Mouse (Mus musculus) heart, embryonic 15.5 days (tissue): ENCODE data around the gene Col6a3. TPM values are rescaled to one million over a fixed set of nuclear protein-coding genes. Genes with fewer than 3 reads are reported as not detected.
A peak's percentile ranks its signal among the peaks of the same experiment; 100 is the strongest.

Source experiments
- ATAC-seq: fragments of 200-750 bp; cut with Nextera tagmentation; replicated peaks from 2 replicates; pipeline ENCODE4 v1.8.0; 2017; ENCODE audit warnings: low read depth, moderate TSS enrichment; ENCODE audit not compliant: insufficient number of reproducible peaks, insufficient read depth, low FRiP score
- H3K27ac ChIP-seq: fragments of 300-500 bp; sonication (generic); 2 replicates; pipeline ENCODE4 v1.5.1; 2015; ENCODE audit warnings: mild to moderate bottlenecking, inconsistent platforms
- H3K27me3 ChIP-seq: fragments of 300-500 bp; sonication (generic); 2 replicates; pipeline ENCODE4 v1.6.1; 2015; ENCODE audit warnings: inconsistent platforms
- H3K36me3 ChIP-seq: fragments of 300-500 bp; sonication (generic); 2 replicates; pipeline ENCODE4 v1.6.1; 2015; ENCODE audit warnings: mild to moderate bottlenecking, inconsistent platforms
- H3K4me1 ChIP-seq: fragments of 300-500 bp; sonication (generic); replicated peaks from 2 replicates; pipeline ENCODE4 v1.6.1; 2015; ENCODE audit warnings: inconsistent platforms
- H3K4me2 ChIP-seq: fragments of 300-500 bp; sonication (generic); 2 replicates; pipeline ENCODE4 v1.6.1; 2015; ENCODE audit warnings: inconsistent platforms, mild to moderate bottlenecking, moderate library complexity
- H3K4me3 ChIP-seq: fragments of 300-500 bp; sonication (generic); 2 replicates; pipeline ENCODE4 v1.5.1; 2015; ENCODE audit warnings: mild to moderate bottlenecking, inconsistent platforms
- H3K9ac ChIP-seq: fragments of 300-500 bp; sonication (generic); 2 replicates; pipeline ENCODE4 v1.6.1; 2015; ENCODE audit warnings: mild to moderate bottlenecking, inconsistent platforms
- H3K9me3 ChIP-seq: fragments of 300-500 bp; sonication (generic); replicated peaks from 2 replicates; pipeline ENCODE4 v1.6.1; 2016; ENCODE audit warnings: inconsistent platforms
- WGBS: fragments of 180-500 bp; shearing (Covaris S2); methylation state at CpG from one replicate; pipeline ENCODE4 v1.1.7; 2015; ENCODE audit warnings: mixed read lengths; 5-methylcytosine and 5-hydroxymethylcytosine counted together
- polyA plus RNA-seq: library from polyadenylated mRNA; unstranded; fragments of >200 nt; fragmentation: Nextera tagmentation; extraction: Ambion mirVana; gene quantifications from 2 replicates; pipeline ENCODE4 v1.2.1, GENCODE M21; 2015

The Col6a3 gene
- polyA plus RNA-seq, 1 experiment from 2014 or later: 24.6 TPM

DNA sequence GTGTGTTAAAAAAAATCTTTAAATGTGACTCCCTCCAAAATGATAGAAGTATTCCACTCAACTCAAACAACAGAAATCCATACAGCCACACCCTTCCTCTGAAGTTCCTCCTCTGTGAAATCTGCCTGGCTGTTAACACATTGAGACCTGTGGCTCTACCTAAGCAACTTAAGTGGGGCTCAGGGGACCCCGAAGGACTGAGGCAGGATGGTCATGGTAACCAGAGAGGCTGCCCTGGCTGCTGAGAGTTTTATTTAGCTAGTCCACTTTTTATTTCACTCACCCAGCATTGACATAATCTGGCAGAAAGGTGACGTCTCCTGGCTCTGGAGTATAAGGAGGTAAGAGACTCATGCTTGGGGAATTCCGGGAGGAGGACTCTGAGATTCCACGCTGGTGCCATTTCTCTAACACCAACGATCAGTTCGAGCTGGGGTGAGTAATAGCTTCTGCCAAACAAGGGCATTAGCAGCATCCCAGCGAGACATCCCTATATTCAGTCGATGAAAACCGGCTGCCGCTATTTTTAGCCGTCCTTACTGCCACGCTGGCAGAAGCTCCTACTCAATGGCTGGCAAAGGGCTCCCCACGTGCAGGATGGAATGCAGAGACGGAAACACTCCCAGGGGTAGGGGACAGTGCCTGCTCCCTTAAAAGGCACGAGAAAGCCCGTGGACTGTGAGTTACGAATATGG, 89.8 kb downstream of the Col6a3 start:
- Histone ChIP-seq H3K36me3 (no peaks in the 10 kb centered on the region), H3K4me3 (peak overlapping the region; percentile 15; the same call in 1 of the 2 replicates), H3K4me2 (peak overlapping the region; percentile 40), H3K9ac (no peak overlapping the region), H3K27me3 (no peaks in the 10 kb centered on the region), H3K27ac (peak overlapping the region; percentile 85), H3K9me3 (no peaks in the 10 kb centered on the region), H3K4me1 (peaks cover 39% of the 10 kb centered on the region)
- peak; percentile 71 for ATAC-seq
- WGBS: 14% methylated on average over 17 of the region's 17 CpGs

DNA sequence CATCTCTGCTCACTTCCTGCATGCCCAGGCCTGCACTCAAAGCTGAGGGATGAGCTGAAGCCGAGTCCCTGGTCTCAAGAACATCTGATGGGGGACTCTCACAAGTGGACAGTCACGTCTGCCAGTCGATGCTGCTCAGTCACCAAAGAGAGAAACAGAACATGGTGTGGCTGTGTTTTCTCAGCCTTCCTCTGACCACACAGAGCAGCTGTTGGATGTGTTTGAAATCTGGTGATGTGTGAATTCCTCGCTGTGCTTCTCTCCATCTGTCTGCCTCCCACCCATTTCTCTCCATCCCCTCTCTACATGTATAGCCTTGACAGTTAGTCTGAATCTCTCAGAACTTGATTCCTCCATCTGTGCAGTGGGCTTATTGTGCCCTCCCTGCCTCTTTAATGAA, 92.5 kb downstream of the Col6a3 start:
- Histone ChIP-seq H3K4me1 (peaks cover 33% of the 10 kb centered on the region), H3K9me3 (no peaks in the 10 kb centered on the region), H3K9ac (no peak overlapping the region), H3K4me2 (no peak overlapping the region), H3K27ac (peak overlapping the region; percentile 32; the same call in 1 of the 2 replicates), H3K36me3 (no peaks in the 10 kb centered on the region), H3K27me3 (no peaks in the 10 kb centered on the region), H3K4me3 (no peak overlapping the region)
- no peak for ATAC-seq
- 41% methylated on average over 4 of the region's 4 CpGs for WGBS

DNA sequence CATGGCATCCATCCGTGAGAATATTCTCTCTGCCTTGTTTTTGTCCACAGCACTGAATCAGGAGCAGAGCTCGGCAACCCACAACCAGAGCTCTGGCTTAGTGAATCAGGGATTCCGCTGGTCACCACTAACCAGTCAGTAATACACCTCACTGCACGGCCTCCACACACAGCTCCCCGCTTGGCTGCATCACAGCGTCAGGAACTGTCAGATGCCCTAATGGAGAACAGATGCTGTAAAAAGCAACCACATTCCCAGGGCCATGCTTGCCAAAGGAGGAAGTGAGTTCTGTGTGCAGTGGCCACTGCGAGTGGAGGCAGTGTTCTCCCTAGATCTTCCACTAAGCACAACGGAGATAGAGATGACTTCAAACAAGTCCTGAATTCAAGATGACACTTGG, 93.6 kb downstream of the Col6a3 start:
- Histone ChIP-seq H3K9ac (no peak overlapping the region), H3K27ac (no peak overlapping the region), H3K4me1 (peaks cover 33% of the 10 kb centered on the region), H3K27me3 (no peaks in the 10 kb centered on the region), H3K9me3 (no peaks in the 10 kb centered on the region), H3K4me2 (no peak overlapping the region), H3K36me3 (no peaks in the 10 kb centered on the region), H3K4me3 (no peak overlapping the region)
- 49% methylated on average over 8 of the region's 8 CpGs for WGBS
- ATAC-seq: no peak; the same call in 1 of the 2 replicates

DNA sequence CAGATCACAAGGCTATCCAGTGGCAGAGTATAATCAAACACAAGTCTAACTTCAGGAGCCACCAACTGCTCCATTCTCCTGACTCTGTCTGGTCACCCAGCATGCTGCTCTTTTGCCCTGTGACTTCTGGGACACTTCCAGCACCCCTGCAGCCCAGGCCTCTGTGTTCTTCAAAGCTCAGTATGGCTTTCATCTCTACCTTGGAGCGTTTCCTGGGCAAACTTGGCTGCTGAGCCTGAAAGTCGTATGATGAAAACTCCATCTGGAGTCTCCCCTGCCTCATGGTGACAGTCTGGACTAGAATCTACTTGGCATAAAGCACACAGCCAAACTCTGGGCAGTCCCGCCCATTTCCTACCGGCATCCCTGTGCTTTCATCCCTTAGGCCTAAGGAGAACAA, 95.2 kb downstream of the Col6a3 start:
- H3K4me2 ChIP-seq: no peak overlapping the region
- no peaks in the 10 kb centered on the region for H3K27me3 ChIP-seq
- no peak overlapping the region for H3K9ac ChIP-seq
- H3K4me3 ChIP-seq: no peak overlapping the region
- H3K36me3 ChIP-seq: no peaks in the 10 kb centered on the region
- no peak overlapping the region for H3K27ac ChIP-seq
- no peaks in the 10 kb centered on the region for H3K9me3 ChIP-seq
- no peak for ATAC-seq
- peaks cover 22% of the 10 kb centered on the region for H3K4me1 ChIP-seq
- 61% methylated on average over 4 of the region's 4 CpGs for WGBS

DNA sequence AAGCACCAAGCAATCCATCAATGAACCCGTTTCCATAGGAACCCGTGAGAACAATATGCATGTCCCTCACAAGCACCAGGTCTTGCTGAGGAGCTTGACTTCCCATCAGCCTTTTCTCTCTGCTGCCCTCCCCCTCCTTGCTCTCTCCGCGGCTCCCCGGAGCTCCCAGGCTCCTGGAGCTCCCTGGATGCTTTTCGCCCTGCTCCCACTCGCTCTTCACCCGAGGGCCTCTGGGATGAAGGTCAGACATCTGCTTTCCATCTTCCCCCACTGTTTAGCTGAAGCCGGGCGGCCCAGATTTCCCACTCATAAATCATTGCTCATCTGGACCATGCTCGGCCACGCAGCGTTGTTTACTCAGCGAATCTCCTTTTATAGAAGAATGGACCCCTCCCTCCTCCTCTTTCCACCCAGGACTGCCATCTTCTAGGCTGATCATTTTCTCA, 99.8 kb downstream of the Col6a3 start:
- WGBS: 15% methylated on average over 14 of the region's 14 CpGs
- Histone ChIP-seq H3K9ac (peak overlapping the region; percentile 12; the same call in 1 of the 2 replicates), H3K36me3 (no peaks in the 10 kb centered on the region), H3K9me3 (no peaks in the 10 kb centered on the region), H3K4me1 (peaks cover 3% of the 10 kb centered on the region), H3K27ac (peak overlapping the region; percentile 53), H3K27me3 (no peaks in the 10 kb centered on the region), H3K4me3 (peak overlapping the region; percentile 21; the same call in 1 of the 2 replicates), H3K4me2 (peak overlapping the region; percentile 51)
- ATAC-seq: peak; percentile 72; the same call in 1 of the 2 replicates

DNA sequence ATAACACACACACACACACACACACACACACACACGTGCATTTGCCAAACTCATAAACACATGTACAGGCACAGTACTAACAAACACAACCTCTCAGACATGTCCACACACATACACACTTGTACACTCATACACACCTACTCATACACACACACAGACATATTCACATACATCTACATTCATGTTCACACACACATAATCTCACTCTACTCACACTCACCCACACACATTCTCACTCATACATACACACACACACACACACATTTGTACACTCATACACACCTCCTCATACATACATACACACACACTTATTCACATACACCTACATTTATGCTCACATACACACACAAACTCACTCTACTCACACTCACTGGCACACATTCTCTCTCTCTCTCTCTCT, 100.3 kb downstream of the Col6a3 start:
- H3K27ac ChIP-seq: no peak overlapping the region
- ATAC-seq: no peak
- 75% methylated on average over 1 of the region's 1 CpGs for WGBS
- H3K9me3 ChIP-seq: no peaks in the 10 kb centered on the region
- no peaks in the 10 kb centered on the region for H3K27me3 ChIP-seq
- peaks cover 3% of the 10 kb centered on the region for H3K4me1 ChIP-seq
- H3K36me3 ChIP-seq: no peaks in the 10 kb centered on the region
- H3K4me3 ChIP-seq: no peak overlapping the region
- H3K4me2 ChIP-seq: no peak overlapping the region
- H3K9ac ChIP-seq: no peak overlapping the region

DNA sequence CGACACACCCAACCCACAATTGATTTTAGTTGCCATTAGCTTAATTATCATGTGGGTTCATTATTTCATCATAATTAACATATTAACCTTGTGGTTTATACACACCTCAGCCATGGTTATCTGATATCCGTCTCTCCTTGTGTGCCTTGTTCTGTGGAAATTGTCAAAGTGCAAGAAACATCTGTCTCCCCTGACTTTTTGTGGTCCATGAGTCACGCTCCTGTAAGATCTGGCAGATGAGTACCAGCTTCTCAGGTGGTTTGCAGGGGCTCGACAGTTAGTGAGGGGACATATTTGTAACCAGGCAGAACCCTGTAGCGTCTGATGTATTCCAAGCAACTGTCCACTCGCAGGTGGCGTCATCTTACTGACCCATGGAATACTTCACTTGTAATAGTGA, 101.1 kb downstream of the Col6a3 start:
- 86% methylated on average over 7 of the region's 7 CpGs for WGBS

DNA sequence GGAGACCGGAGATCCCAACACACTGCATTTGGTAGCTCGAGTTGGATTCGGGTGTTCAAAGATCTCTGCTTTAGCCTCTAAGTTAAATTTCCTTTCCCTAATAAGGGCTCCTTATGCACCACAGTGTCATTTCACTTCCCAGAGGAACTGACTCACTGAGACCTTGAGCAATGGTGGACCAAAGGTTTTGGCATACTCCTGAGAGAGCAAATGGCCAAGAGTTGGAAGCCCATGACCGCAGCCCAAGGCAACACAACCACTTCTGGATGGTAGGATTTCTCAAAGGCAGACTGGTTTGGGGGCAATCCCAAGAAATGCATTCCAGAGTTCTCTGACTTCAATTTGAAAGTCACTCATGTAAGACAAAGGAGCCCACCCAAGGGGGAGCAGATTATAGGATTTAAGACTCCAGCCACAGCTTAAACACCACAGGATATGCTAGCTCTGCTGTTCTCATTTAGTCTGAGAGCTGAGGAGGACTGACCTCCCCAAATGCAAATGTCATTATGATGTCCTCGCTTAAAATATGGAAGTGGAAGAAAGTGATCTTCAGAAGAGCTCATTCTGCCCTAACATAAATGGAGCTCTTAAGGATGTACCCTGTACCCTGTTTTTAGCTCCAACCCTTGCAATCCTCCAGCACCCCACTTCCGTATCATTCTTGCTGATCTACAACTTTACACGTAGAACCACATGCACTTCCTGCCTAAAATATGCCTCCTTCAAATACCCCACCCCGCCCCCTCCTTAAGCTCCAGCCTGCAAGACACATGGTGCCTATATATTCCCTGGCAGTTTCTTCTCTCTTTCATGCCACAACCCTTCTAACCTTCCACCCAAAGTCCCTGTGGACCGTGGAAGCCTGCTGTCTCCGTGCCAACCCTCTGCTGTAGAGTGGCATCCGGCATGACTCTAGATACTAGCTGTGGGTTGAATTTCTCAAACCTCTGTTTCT, 103.3 kb downstream of the Col6a3 start:
- Histone ChIP-seq H3K4me1 (peaks cover 3% of the 10 kb centered on the region), H3K4me2 (no peak overlapping the region), H3K4me3 (no peak overlapping the region), H3K27me3 (no peaks in the 10 kb centered on the region), H3K27ac (no peak overlapping the region), H3K36me3 (no peaks in the 10 kb centered on the region), H3K9ac (no peak overlapping the region), H3K9me3 (no peaks in the 10 kb centered on the region)
- 81% methylated on average over 11 of the region's 11 CpGs for WGBS
- no peak for ATAC-seq

More for the DNA sequence above, 101.1 kb downstream of the Col6a3 start:
- no peaks in the 10 kb centered on the region for H3K27me3 ChIP-seq
- H3K4me2 ChIP-seq: no peak overlapping the region
- no peaks in the 10 kb centered on the region for H3K9me3 ChIP-seq
- H3K36me3 ChIP-seq: no peaks in the 10 kb centered on the region
- no peak overlapping the region for H3K4me3 ChIP-seq
- no peak overlapping the region for H3K9ac ChIP-seq
- no peak for ATAC-seq
- H3K4me1 ChIP-seq: peaks cover 3% of the 10 kb centered on the region
- H3K27ac ChIP-seq: no peak overlapping the region

DNA sequence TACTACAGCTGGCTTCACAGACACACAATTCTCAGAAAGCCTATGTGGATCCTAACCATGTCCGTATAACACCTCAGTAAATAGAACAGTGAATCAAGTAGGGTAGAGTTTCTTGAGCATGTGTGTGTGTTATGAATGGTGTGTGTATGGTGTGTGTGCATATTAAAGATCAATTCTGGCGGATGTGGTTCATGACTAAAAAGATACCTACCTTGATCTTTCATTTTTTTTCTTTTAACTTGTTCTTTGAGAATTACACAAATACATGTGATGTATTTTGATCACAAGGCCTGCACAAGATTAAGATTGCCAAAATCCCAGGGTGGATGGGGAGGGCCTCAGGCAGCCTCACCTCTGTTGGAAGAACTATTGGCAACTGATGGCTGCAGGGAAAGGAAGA, 104.9 kb downstream of the Col6a3 start:
- no peak overlapping the region for H3K4me2 ChIP-seq
- no peak overlapping the region for H3K27ac ChIP-seq
- H3K4me3 ChIP-seq: no peak overlapping the region
- H3K36me3 ChIP-seq: no peaks in the 10 kb centered on the region
- H3K9me3 ChIP-seq: no peaks in the 10 kb centered on the region
- no peaks in the 10 kb centered on the region for H3K27me3 ChIP-seq
- ATAC-seq: no peak
- peaks cover 7% of the 10 kb centered on the region for H3K4me1 ChIP-seq
- H3K9ac ChIP-seq: no peak overlapping the region
- WGBS: 85% methylated on average over 2 of the region's 2 CpGs

DNA sequence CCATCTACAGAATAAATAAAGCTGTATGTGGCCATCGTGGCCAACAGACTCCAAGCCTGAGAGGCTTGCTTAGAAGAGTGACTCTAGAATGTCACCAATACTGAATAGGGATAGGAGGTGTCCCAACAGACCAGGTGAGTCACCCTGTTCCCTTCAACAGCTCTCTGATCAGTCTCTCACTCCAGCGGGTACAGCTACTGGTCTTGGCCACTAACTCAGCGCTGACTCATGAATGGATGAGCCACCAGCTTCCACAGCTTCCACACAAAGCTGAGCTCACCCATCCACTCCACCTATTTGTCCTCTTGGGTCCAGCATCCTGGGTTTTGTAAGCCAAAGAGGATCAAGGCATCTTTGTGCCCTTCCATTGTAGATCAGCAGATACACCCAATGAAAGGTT, 114.3 kb downstream of the Col6a3 start:
- Histone ChIP-seq H3K27me3 (no peaks in the 10 kb centered on the region), H3K9ac (no peak overlapping the region), H3K4me1 (peaks cover 16% of the 10 kb centered on the region), H3K36me3 (no peaks in the 10 kb centered on the region), H3K4me3 (no peak overlapping the region), H3K4me2 (no peak overlapping the region), H3K9me3 (no peaks in the 10 kb centered on the region), H3K27ac (no peak overlapping the region)
- 72% methylated on average over 3 of the region's 3 CpGs for WGBS
- ATAC-seq: no peak

DNA sequence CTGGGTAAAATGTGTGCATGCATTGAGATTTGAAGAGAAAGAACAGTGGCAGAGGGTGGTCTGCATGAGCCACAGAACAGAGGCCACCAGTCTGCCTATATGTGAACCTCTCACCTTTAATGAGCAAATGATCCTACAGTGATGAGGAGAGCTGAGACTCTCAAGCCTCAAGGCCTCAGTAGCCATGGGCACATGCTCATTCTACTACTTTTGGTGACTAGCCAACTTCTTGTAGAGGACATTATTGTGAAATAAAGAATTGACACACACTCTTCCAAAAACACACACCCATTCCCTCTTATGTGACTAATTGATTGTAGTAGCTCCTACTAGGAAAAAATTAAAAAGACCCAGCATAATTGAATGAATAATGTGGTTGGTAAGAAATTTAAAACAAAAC, 120.0 kb downstream of the Col6a3 start:
- Histone ChIP-seq H3K27me3 (no peaks in the 10 kb centered on the region), H3K27ac (no peak overlapping the region), H3K4me2 (no peak overlapping the region), H3K4me1 (peaks cover 4% of the 10 kb centered on the region; the same call in 1 of the 2 replicates), H3K4me3 (no peak overlapping the region), H3K9ac (no peak overlapping the region), H3K36me3 (no peaks in the 10 kb centered on the region), H3K9me3 (no peaks in the 10 kb centered on the region)
- no peak for ATAC-seq
